Mouse (Mus musculus) cerebellum, adult 11-12 months (tissue): Measurements from ENCODE around the gene Ampd3.

Experiments
- DNase-seq: peaks from one replicate; pipeline ENCODE4 v3.0.0; 2022

Gene Ampd3

GRCm38 (mm10) chr7:110768001-110768400 is at the start of gene Ampd3:
TSS of gene Ampd3 (plus strand) at chr7:110768206.
- peak; percentile 44 for DNase-seq

GRCm38 (mm10) chr7:110718505-110718904 is 49.5 kb upstream of the Ampd3 start:
- DNase-seq = no peak

- no peak for DNase-seq
Observed at GRCm38 (mm10) chr7:110719857-110720256, 48.1 kb upstream of the Ampd3 start.

- peak; percentile 74 for DNase-seq
Observed at GRCm38 (mm10) chr7:110722183-110722582, 45.8 kb upstream of the Ampd3 start.

GRCm38 (mm10) chr7:110727049-110727448 is 41.0 kb upstream of the Ampd3 start:
- DNase-seq = peak; percentile 30

GRCm38 (mm10) chr7:110728876-110729275 is 39.1 kb upstream of the Ampd3 start:
- no peak for DNase-seq

GRCm38 (mm10) chr7:110729295-110729694 is 38.7 kb upstream of the Ampd3 start:
- DNase-seq = no peak

- no peak for DNase-seq
Observed at GRCm38 (mm10) chr7:110731091-110731967, 36.7 kb upstream of the Ampd3 start.

- no peak for DNase-seq
Observed at GRCm38 (mm10) chr7:110732001-110732632, 35.9 kb upstream of the Ampd3 start.

- DNase-seq = no peak
Observed at GRCm38 (mm10) chr7:110736914-110737313, 31.1 kb upstream of the Ampd3 start.

GRCm38 (mm10) chr7:110739764-110740163 is 28.2 kb upstream of the Ampd3 start:
- DNase-seq = no peak

- no peak for DNase-seq
Observed at GRCm38 (mm10) chr7:110740188-110740587, 27.8 kb upstream of the Ampd3 start.

GRCm38 (mm10) chr7:110742022-110742421 is 26.0 kb upstream of the Ampd3 start:
- no peak for DNase-seq

GRCm38 (mm10) chr7:110746087-110746562 is 21.9 kb upstream of the Ampd3 start:
- no peak for DNase-seq

GRCm38 (mm10) chr7:110746809-110747208 is 21.2 kb upstream of the Ampd3 start:
- no peak for DNase-seq

- DNase-seq = no peak
Observed at GRCm38 (mm10) chr7:110750834-110751233, 17.2 kb upstream of the Ampd3 start.

- DNase-seq = no peak
Observed at GRCm38 (mm10) chr7:110751634-110752033, 16.4 kb upstream of the Ampd3 start.

GRCm38 (mm10) chr7:110753310-110753709 is 14.7 kb upstream of the Ampd3 start:
- no peak for DNase-seq

- no peak for DNase-seq
Observed at GRCm38 (mm10) chr7:110753926-110754330, 14.1 kb upstream of the Ampd3 start.

GRCm38 (mm10) chr7:110756440-110756839 is 11.6 kb upstream of the Ampd3 start:
- no peak for DNase-seq

- peak; percentile 83 for DNase-seq
Observed at GRCm38 (mm10) chr7:110762605-110763180, 5.3 kb upstream of the Ampd3 start.

GRCm38 (mm10) chr7:110768451-110769064 is 552 bp downstream of the Ampd3 start:
- DNase-seq = peak; percentile 69

- no peak for DNase-seq
Observed at GRCm38 (mm10) chr7:110769094-110769493, 1.1 kb downstream of the Ampd3 start.
